Mouse (Mus musculus): Measurements from ENCODE around the gene Kif6.

DNA sequence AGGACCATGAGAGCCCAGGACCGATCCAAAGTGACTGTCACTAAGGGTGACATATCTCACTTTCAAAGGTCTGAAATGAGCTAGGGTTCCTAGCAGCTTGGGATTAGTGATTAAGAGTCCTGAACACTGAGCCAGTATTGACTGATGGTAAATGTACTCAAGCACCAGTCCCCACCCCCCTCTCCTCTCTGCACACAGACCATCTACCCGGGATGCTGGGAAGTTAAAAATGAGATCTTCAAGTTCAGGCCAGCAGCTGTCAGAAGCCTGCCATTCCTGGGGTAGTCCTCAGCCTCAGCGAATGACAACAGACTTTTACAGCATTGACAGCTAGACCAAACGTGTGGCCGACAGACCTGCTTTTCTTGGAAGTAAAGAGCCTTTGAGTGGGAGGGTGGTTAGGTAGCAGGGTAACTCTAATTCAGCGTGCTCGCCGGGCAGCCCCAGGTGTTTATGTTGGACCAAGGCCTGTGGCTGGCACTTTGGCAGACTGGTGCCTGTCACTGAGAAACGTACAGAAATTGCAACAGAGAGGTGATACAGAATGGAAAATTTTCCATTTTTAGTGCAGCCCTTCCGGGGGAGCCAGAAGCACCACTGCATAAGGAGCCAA lies 156.9 kb downstream of the Kif6 start:
- TF ChIP-seq CTCF (IDR thresholded peaks at IDR 0.05): no peak
- TF ChIP-seq EP300 (IDR thresholded peaks at IDR 0.05; ENCODE audit: insufficient read depth, low read depth, low read length): no peak
- no peak for TF ChIP-seq POLR2A (IDR thresholded peaks at IDR 0.05; ENCODE audit: insufficient read depth, low read depth, low read length)

All from heart, adult 2 months (tissue).